Mouse (Mus musculus): Measurements from ENCODE around the gene Tecpr1. TPM values are rescaled to one million over a fixed set of nuclear protein-coding genes. Genes with fewer than 3 reads are reported as not detected.
A peak's percentile ranks its signal among the peaks of the same experiment; 100 is the strongest.

Tecpr1 gene
- 16.4 and 16.7 TPM in 2 replicates for polyA plus RNA-seq (2012; rRNA removed)

GRCm38 (mm10) chr5:144223503-144223862 lies at the start of gene Tecpr1:
TSS of gene Tecpr1 (minus strand) at chr5:144223615.
- Histone ChIP-seq H3K27ac (ENCODE audit: control insufficient read depth, insufficient read depth, low read depth, low read length) (peak within 1 kb of the TSS; percentile 83), H3K36me3 (ENCODE audit: control insufficient read depth, insufficient read depth, low read length) (no peaks in the 10 kb centered on the region), H3K4me1 (ENCODE audit: control insufficient read depth, insufficient read depth, low read length) (peaks cover 13% of the 10 kb centered on the region), H3K27me3 (ENCODE audit: control insufficient read depth, insufficient read depth, low read length) (no peaks in the 10 kb centered on the region), H3K4me3 (ENCODE audit: control insufficient read depth, low read depth, low read length) (peak within 1 kb of the TSS; percentile 98)
- no peak for TF ChIP-seq CTCF (IDR thresholded peaks at IDR 0.05; ENCODE audit: control insufficient read depth, insufficient read depth, insufficient replicate concordance, low read depth, low read length)
- TF ChIP-seq POLR2A (IDR thresholded peaks at IDR 0.05; ENCODE audit: control insufficient read depth, low read depth, low read length): peak; percentile 71; the same call in 1 of the 2 replicates

GRCm38 (mm10) chr5:144271772-144272171 lies 48.4 kb upstream of the Tecpr1 start:
- H3K36me3 ChIP-seq (ENCODE audit: control insufficient read depth, insufficient read depth, low read length): no peaks in the 10 kb centered on the region
- no peak overlapping the region for H3K4me3 ChIP-seq (ENCODE audit: control insufficient read depth, low read depth, low read length)
- TF ChIP-seq CTCF (IDR thresholded peaks at IDR 0.05; ENCODE audit: control insufficient read depth, insufficient read depth, insufficient replicate concordance, low read depth, low read length): no peak
- no peak for TF ChIP-seq POLR2A (IDR thresholded peaks at IDR 0.05; ENCODE audit: control insufficient read depth, low read depth, low read length)
- H3K27ac ChIP-seq (ENCODE audit: control insufficient read depth, insufficient read depth, low read depth, low read length): no peak overlapping the region
- no peaks in the 10 kb centered on the region for H3K27me3 ChIP-seq (ENCODE audit: control insufficient read depth, insufficient read depth, low read length)
- no peaks in the 10 kb centered on the region for H3K4me1 ChIP-seq (ENCODE audit: control insufficient read depth, insufficient read depth, low read length)

- H3K36me3 ChIP-seq (ENCODE audit: control insufficient read depth, insufficient read depth, low read length): no peaks in the 10 kb centered on the region
- no peak overlapping the region for H3K4me3 ChIP-seq (ENCODE audit: control insufficient read depth, low read depth, low read length)
- H3K4me1 ChIP-seq (ENCODE audit: control insufficient read depth, insufficient read depth, low read length): no peaks in the 10 kb centered on the region
- H3K27ac ChIP-seq (ENCODE audit: control insufficient read depth, insufficient read depth, low read depth, low read length): no peak overlapping the region
- no peaks in the 10 kb centered on the region for H3K27me3 ChIP-seq (ENCODE audit: control insufficient read depth, insufficient read depth, low read length)
- TF ChIP-seq POLR2A (IDR thresholded peaks at IDR 0.05; ENCODE audit: control insufficient read depth, low read depth, low read length) (no peak), CTCF (IDR thresholded peaks at IDR 0.05; ENCODE audit: control insufficient read depth, insufficient read depth, insufficient replicate concordance, low read depth, low read length) (no peak)
Measured at GRCm38 (mm10) chr5:144271118-144271517, 47.7 kb upstream of the Tecpr1 start.

- Histone ChIP-seq H3K4me3 (ENCODE audit: control insufficient read depth, low read depth, low read length) (no peak overlapping the region), H3K27ac (ENCODE audit: control insufficient read depth, insufficient read depth, low read depth, low read length) (no peak overlapping the region), H3K27me3 (ENCODE audit: control insufficient read depth, insufficient read depth, low read length) (no peaks in the 10 kb centered on the region), H3K36me3 (ENCODE audit: control insufficient read depth, insufficient read depth, low read length) (no peaks in the 10 kb centered on the region), H3K4me1 (ENCODE audit: control insufficient read depth, insufficient read depth, low read length) (no peaks in the 10 kb centered on the region)
- TF ChIP-seq CTCF (IDR thresholded peaks at IDR 0.05; ENCODE audit: control insufficient read depth, insufficient read depth, insufficient replicate concordance, low read depth, low read length) (no peak), POLR2A (IDR thresholded peaks at IDR 0.05; ENCODE audit: control insufficient read depth, low read depth, low read length) (no peak)
Measured at GRCm38 (mm10) chr5:144270420-144270819, 47.0 kb upstream of the Tecpr1 start.

- H3K36me3 ChIP-seq (ENCODE audit: control insufficient read depth, insufficient read depth, low read length): no peaks in the 10 kb centered on the region
- no peak overlapping the region for H3K4me3 ChIP-seq (ENCODE audit: control insufficient read depth, low read depth, low read length)
- no peak overlapping the region for H3K27ac ChIP-seq (ENCODE audit: control insufficient read depth, insufficient read depth, low read depth, low read length)
- no peaks in the 10 kb centered on the region for H3K27me3 ChIP-seq (ENCODE audit: control insufficient read depth, insufficient read depth, low read length)
- H3K4me1 ChIP-seq (ENCODE audit: control insufficient read depth, insufficient read depth, low read length): no peaks in the 10 kb centered on the region
- no peak for TF ChIP-seq POLR2A (IDR thresholded peaks at IDR 0.05; ENCODE audit: control insufficient read depth, low read depth, low read length)
- no peak for TF ChIP-seq CTCF (IDR thresholded peaks at IDR 0.05; ENCODE audit: control insufficient read depth, insufficient read depth, insufficient replicate concordance, low read depth, low read length)
Measured at GRCm38 (mm10) chr5:144269926-144270325, 46.5 kb upstream of the Tecpr1 start.

- H3K4me1 ChIP-seq (ENCODE audit: control insufficient read depth, insufficient read depth, low read length): no peaks in the 10 kb centered on the region; the same call in 1 of the 2 replicates
- no peaks in the 10 kb centered on the region for H3K27me3 ChIP-seq (ENCODE audit: control insufficient read depth, insufficient read depth, low read length)
- no peak overlapping the region for H3K4me3 ChIP-seq (ENCODE audit: control insufficient read depth, low read depth, low read length)
- TF ChIP-seq POLR2A (IDR thresholded peaks at IDR 0.05; ENCODE audit: control insufficient read depth, low read depth, low read length) (no peak), CTCF (IDR thresholded peaks at IDR 0.05; ENCODE audit: control insufficient read depth, insufficient read depth, insufficient replicate concordance, low read depth, low read length) (no peak)
- H3K36me3 ChIP-seq (ENCODE audit: control insufficient read depth, insufficient read depth, low read length): no peaks in the 10 kb centered on the region
- H3K27ac ChIP-seq (ENCODE audit: control insufficient read depth, insufficient read depth, low read depth, low read length): no peak overlapping the region
Measured at GRCm38 (mm10) chr5:144267535-144268241, 44.3 kb upstream of the Tecpr1 start.

GRCm38 (mm10) chr5:144263496-144263895 lies 40.1 kb upstream of the Tecpr1 start:
- H3K27me3 ChIP-seq (ENCODE audit: control insufficient read depth, insufficient read depth, low read length): no peaks in the 10 kb centered on the region
- no peaks in the 10 kb centered on the region for H3K36me3 ChIP-seq (ENCODE audit: control insufficient read depth, insufficient read depth, low read length)
- no peak overlapping the region for H3K4me3 ChIP-seq (ENCODE audit: control insufficient read depth, low read depth, low read length)
- no peak overlapping the region for H3K27ac ChIP-seq (ENCODE audit: control insufficient read depth, insufficient read depth, low read depth, low read length)
- no peak for TF ChIP-seq CTCF (IDR thresholded peaks at IDR 0.05; ENCODE audit: control insufficient read depth, insufficient read depth, insufficient replicate concordance, low read depth, low read length)
- TF ChIP-seq POLR2A (IDR thresholded peaks at IDR 0.05; ENCODE audit: control insufficient read depth, low read depth, low read length): no peak
- peaks cover 3% of the 10 kb centered on the region; the same call in 1 of the 2 replicates for H3K4me1 ChIP-seq (ENCODE audit: control insufficient read depth, insufficient read depth, low read length)
